Mouse (Mus musculus): ENCODE results near the gene Tnf. TPM values are rescaled to one million over a fixed set of nuclear protein-coding genes. Genes with fewer than 3 reads are reported as not detected.

The Tnf gene
- total RNA-seq, 2 experiments from 2014 or later = 0.76 to 1.3 TPM

- DNase-seq = no peak
Measured at GRCm38 (mm10) chr17:35153077-35153476, 48.7 kb downstream of the Tnf start.

DNA sequence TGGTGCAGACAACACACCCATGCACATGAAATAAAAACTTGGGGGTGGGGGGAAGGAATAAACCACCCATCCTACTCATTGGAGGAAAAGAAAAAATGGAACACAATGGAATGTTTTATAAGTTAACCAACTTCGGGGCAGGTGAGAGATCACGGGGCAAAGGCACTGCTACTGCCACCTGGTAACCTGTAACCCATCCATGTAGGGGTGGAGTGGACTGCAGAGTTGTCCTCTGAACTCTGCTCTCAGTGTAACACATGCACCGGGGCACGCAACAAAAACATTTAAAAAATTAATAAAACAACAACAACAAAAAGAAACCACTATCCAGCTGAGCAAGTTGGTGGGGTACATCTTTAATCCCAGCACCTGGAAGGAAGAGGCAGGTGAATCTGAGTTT is 49.7 kb downstream of the Tnf start:
- no peak for DNase-seq

Small RNA genes within 50 kb of the gene (microRNA-seq; reads per million reads assigned to microRNA genes)
- gene Mir6973a (0 reads per million in 2 experiments), gene Mir6974 (0 reads per million in 2 experiments), gene Mir6975 (2.9 to 3.1 reads per million in 2 experiments), gene Mir8094 (1.2 to 1.4 reads per million in 2 experiments)

Other genes starting within 250 kb of the Tnf start
- 1 to 10 TPM; 4.8 to 5.2 TPM for gene Hspa1b, start 242.8 kb downstream of the Tnf start, total RNA-seq (2021)
- not detected for gene Gm20481, start 232.1 kb downstream of the Tnf start, total RNA-seq (2021)
- 1 to 10 TPM; 2.6 to 2.9 TPM for gene Hspa1a, start 229.9 kb downstream of the Tnf start, total RNA-seq (2021)
- 1 to 10 TPM; 5.3 to 6.6 TPM for gene Hspa1l, start 229.3 kb downstream of the Tnf start, total RNA-seq (2021)
- 10 to 100 TPM; 52.2 to 55.0 TPM for gene Lsm2, start 220.1 kb downstream of the Tnf start, total RNA-seq (2021)
- 10 to 100 TPM; 46.7 to 49.0 TPM for gene Vars, start 201.0 kb downstream of the Tnf start, total RNA-seq (2021)
- gene Vwa7, start 185.4 kb downstream of the Tnf start, total RNA-seq (2021) = 1 to 10 TPM; 1.6 to 1.8 TPM
- gene Sapcd1, start 174.0 kb downstream of the Tnf start, total RNA-seq (2021) = 1 to 10 TPM in 1 of 2 experiments, under 1 TPM in 1; 0.74 to 1.3 TPM
- 1 to 10 TPM; 4.0 to 6.5 TPM for gene Msh5, start 155.3 kb downstream of the Tnf start, total RNA-seq (2021)
- gene Clic1, start 152.0 kb downstream of the Tnf start, total RNA-seq (2021) = 100 to 1,000 TPM; 166 to 167 TPM
- 100 to 1,000 TPM; 104 to 106 TPM for gene Ddah2, start 143.0 kb downstream of the Tnf start, total RNA-seq (2021)
- gene Ly6g6c, start 136.6 kb downstream of the Tnf start, total RNA-seq (2021) = not detected
- gene Mpig6b, start 135.8 kb downstream of the Tnf start, total RNA-seq (2021) = under 1 TPM in 1 of 2 experiments, not detected in 1; 0.47 TPM
- gene Ly6g6e, start 125.1 kb downstream of the Tnf start, total RNA-seq (2021) = not detected
- 1 to 10 TPM; 1.6 to 2.4 TPM for gene Ly6g6d, start 123.9 kb downstream of the Tnf start, total RNA-seq (2021)
- not detected for gene Ly6g6f, start 116.4 kb downstream of the Tnf start, total RNA-seq (2021)
- gene Abhd16a, start 112.7 kb downstream of the Tnf start, total RNA-seq (2021) = 10 to 100 TPM; 50.6 to 53.5 TPM
- not detected for gene Ly6g5c, start 93.7 kb downstream of the Tnf start, total RNA-seq (2021)
- under 1 TPM; 0.52 to 0.62 TPM for gene Ly6g5b, start 86.6 kb downstream of the Tnf start, total RNA-seq (2021)
- gene Gpank1, start 80.6 kb downstream of the Tnf start, total RNA-seq (2021) = 1 to 10 TPM; 6.0 to 6.2 TPM
- gene Csnk2b, start 80.0 kb downstream of the Tnf start, total RNA-seq (2021) = 100 to 1,000 TPM; 189 to 196 TPM
- gene D17H6S53E, start 75.6 kb downstream of the Tnf start, total RNA-seq (2021) = 10 to 100 TPM; 26.6 to 27.3 TPM
- gene Apom, start 70.0 kb downstream of the Tnf start, total RNA-seq (2021) = not detected
- 100 to 1,000 TPM; 318 to 321 TPM for gene Bag6, start 66.8 kb downstream of the Tnf start, total RNA-seq (2021)
- gene Prrc2a, start 37.1 kb downstream of the Tnf start, total RNA-seq (2021) = 100 to 1,000 TPM; 248 to 251 TPM
- 1 to 10 TPM; 2.9 to 3.4 TPM for gene Aif1, start 25.9 kb downstream of the Tnf start, total RNA-seq (2021)
- 1 to 10 TPM; 4.2 to 4.8 TPM for gene Lst1, start 13.6 kb downstream of the Tnf start, total RNA-seq (2021)
- 1 to 10 TPM in 1 of 2 experiments, under 1 TPM in 1; 0.81 to 1.0 TPM for gene Ltb, start 7.6 kb downstream of the Tnf start, total RNA-seq (2021)
- gene Lta, start 3.3 kb upstream of the Tnf start, total RNA-seq (2021) = under 1 TPM; 0.26 to 0.32 TPM
- under 1 TPM in 1 of 2 experiments, not detected in 1; 0.52 TPM for gene Gm16181, start 18.8 kb upstream of the Tnf start, total RNA-seq (2021)
- 1 to 10 TPM; 8.0 to 9.3 TPM for gene Atp6v1g2, start 31.7 kb upstream of the Tnf start, total RNA-seq (2021)
- gene Nfkbil1, start 33.8 kb upstream of the Tnf start, total RNA-seq (2021) = 10 to 100 TPM; 10.8 to 11.0 TPM
- gene Ddx39b, start 39.7 kb upstream of the Tnf start, total RNA-seq (2021) = 100 to 1,000 TPM; 221 to 230 TPM
- 10 to 100 TPM; 45.9 to 50.4 TPM for gene H2-D1, start 60.7 kb upstream of the Tnf start, total RNA-seq (2021)
- under 1 TPM; 0.43 to 0.55 TPM for gene H2-Q1, start 118.4 kb upstream of the Tnf start, total RNA-seq (2021)
- under 1 TPM; 0.64 to 0.77 TPM for gene H2-Q2, start 140.2 kb upstream of the Tnf start, total RNA-seq (2021)
- 1 to 10 TPM; 8.0 TPM for gene H2-Q4, start 177.6 kb upstream of the Tnf start, total RNA-seq (2021)
- under 1 TPM; 0.21 to 0.52 TPM for gene H2-Q6, start 222.8 kb upstream of the Tnf start, total RNA-seq (2021)
- gene H2-Q7, start 237.1 kb upstream of the Tnf start, total RNA-seq (2021) = under 1 TPM; 0.69 to 0.92 TPM